Mouse (Mus musculus) heart, adult 2 months (tissue): ENCODE measurements around the gene Gprc5b.

ENCODE experiments used
- CTCF ChIP-seq: fragments of 200-600 bp; IDR thresholded peaks from 2 replicates; pipeline ENCODE4 v1.8.1; 2022; ENCODE audit warnings: antibody characterized with exemption, mild to moderate bottlenecking, moderate library complexity
- POLR2A ChIP-seq: fragments of 200-500 bp; IDR thresholded peaks from 2 replicates; pipeline ENCODE4 v1.6.1; 2011; ENCODE audit warnings: mild to moderate bottlenecking, low read depth, low read length, control low read depth; ENCODE audit not compliant: insufficient read depth

GRCm38 (mm10) chr7:118965198-118965597, 29.8 kb downstream of the Gprc5b start:
- TF ChIP-seq POLR2A = no peak
- TF ChIP-seq CTCF = no peak
